Mouse (Mus musculus): Measurements from ENCODE around the gene 9130008F23Rik.

DNA sequence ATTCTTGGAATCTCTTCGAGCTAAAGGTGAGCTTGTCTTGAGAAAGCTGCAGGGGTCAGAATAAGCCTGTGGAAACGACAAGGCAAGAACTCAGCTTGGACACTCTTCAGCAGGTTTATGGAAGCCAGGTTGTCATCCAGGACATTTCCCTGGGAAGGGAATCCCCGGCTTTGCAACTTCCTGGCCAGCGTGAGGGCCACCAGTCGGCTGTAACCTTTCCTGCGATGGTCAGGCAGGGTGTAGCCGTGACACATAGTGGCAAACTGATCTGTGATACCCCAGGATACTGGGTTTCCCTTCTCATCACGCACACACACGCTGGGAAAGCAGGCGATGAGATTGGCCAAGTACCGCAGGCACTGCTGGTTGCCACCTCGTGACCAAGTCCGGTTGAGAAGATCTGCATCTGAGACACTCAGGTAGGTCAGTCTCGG is 24.4 kb upstream of the 9130008F23Rik start:
- no peak for TF ChIP-seq GATA1 (IDR thresholded peaks at IDR 0.05; ENCODE audit: borderline replicate concordance, low read length)
- no peak for TF ChIP-seq FLI1 (IDR thresholded peaks at IDR 0.05; ENCODE audit: low read length)
